Mouse (Mus musculus) C2C12 (cell line): ENCODE data around the gene Mapk3.

Experiments
- CEBPB ChIP-seq: IDR thresholded peaks from one replicate; pipeline ENCODE4 v1.6.1; 2011; ENCODE audit warnings: low read depth, mild to moderate bottlenecking, control low read depth, moderate library complexity
- CTCF ChIP-seq: IDR thresholded peaks from one replicate; pipeline ENCODE4 v1.5.1; 2011; ENCODE audit not compliant: control insufficient read depth, insufficient read depth, insufficient read length
- FOSL1 ChIP-seq: IDR thresholded peaks from one replicate; pipeline ENCODE4 v1.8.0; 2011; ENCODE audit warnings: mild to moderate bottlenecking, low read length; ENCODE audit not compliant: poor library complexity, insufficient read depth, severe bottlenecking
- MAX ChIP-seq: IDR thresholded peaks from one replicate; pipeline ENCODE4 v1.6.1; 2011; ENCODE audit warnings: mild to moderate bottlenecking, control low read depth
- MYOD1 ChIP-seq: IDR thresholded peaks from one replicate; pipeline ENCODE4 v1.6.1; 2011; ENCODE audit warnings: low read depth; ENCODE audit not compliant: control insufficient read depth, insufficient read length
- MYOG ChIP-seq: IDR thresholded peaks from one replicate; pipeline ENCODE4 v1.6.1; 2011; ENCODE audit not compliant: control insufficient read depth, insufficient read length; ENCODE audit errors: extremely low read depth
- USF1 ChIP-seq: IDR thresholded peaks from one replicate; pipeline ENCODE4 v1.6.1; 2011; ENCODE audit warnings: low read depth, mild to moderate bottlenecking, control low read depth, moderate library complexity

- no peak for TF ChIP-seq USF1
- no peak for TF ChIP-seq CTCF
- no peak for TF ChIP-seq MAX
- TF ChIP-seq FOSL1 = no peak
- no peak for TF ChIP-seq MYOD1
- no peak for TF ChIP-seq MYOG
- TF ChIP-seq CEBPB = no peak
These were observed 19.9 kb upstream of the Mapk3 start for GRCm38 (mm10) chr7:126739551-126739950.
